Mouse (Mus musculus) heart, embryonic 16.5 days (tissue): ENCODE results near the gene Wwp2. TPM values are rescaled to one million over a fixed set of nuclear protein-coding genes. Genes with fewer than 3 reads are reported as not detected.

ENCODE experiments used
- ATAC-seq: fragments of 200-750 bp; cut with Nextera tagmentation; replicated peaks from 2 replicates; pipeline ENCODE4 v1.8.0; 2017; ENCODE audit warnings: moderate number of reproducible peaks; ENCODE audit not compliant: insufficient read depth, low FRiP score; ENCODE audit errors: extremely low read depth
- H3K27ac ChIP-seq: fragments of 300-500 bp; sonication (generic); 2 replicates; pipeline ENCODE4 v1.5.1; 2014; ENCODE audit warnings: mild to moderate bottlenecking, low read length, control low read depth, moderate library complexity
- H3K27me3 ChIP-seq: fragments of 300-500 bp; sonication (generic); 2 replicates; pipeline ENCODE4 v1.6.1; 2014; ENCODE audit warnings: low read length, mixed read lengths; ENCODE audit not compliant: control insufficient read depth, insufficient read depth
- H3K36me3 ChIP-seq: fragments of 300-500 bp; sonication (generic); 2 replicates; pipeline ENCODE4 v1.6.1; 2014; ENCODE audit not compliant: control insufficient read depth, insufficient read depth
- H3K4me1 ChIP-seq: fragments of 300-500 bp; sonication (generic); 2 replicates; pipeline ENCODE4 v1.6.1; 2014; ENCODE audit warnings: low read length, mixed read lengths; ENCODE audit not compliant: control insufficient read depth, insufficient read depth
- H3K4me2 ChIP-seq: fragments of 300-500 bp; sonication (generic); 2 replicates; pipeline ENCODE4 v1.6.1; 2014; ENCODE audit warnings: low read depth, mild to moderate bottlenecking, control low read depth, low read length
- H3K4me3 ChIP-seq: fragments of 300-500 bp; sonication (generic); 2 replicates; pipeline ENCODE4 v1.5.1; 2014; ENCODE audit warnings: mild to moderate bottlenecking, control low read depth, low read length
- H3K9ac ChIP-seq: fragments of 300-500 bp; sonication (generic); 2 replicates; pipeline ENCODE4 v1.6.1; 2014; ENCODE audit warnings: low read length, control low read depth
- H3K9me3 ChIP-seq: fragments of 300-500 bp; sonication (generic); replicated peaks from 2 replicates; pipeline ENCODE4 v1.6.1; 2016; ENCODE audit warnings: low read length; ENCODE audit not compliant: control insufficient read depth
- WGBS: fragments of 180-500 bp; shearing (Covaris S2); extraction: QIAGEN DNeasy Blood & Tissue Kit; methylation state at CpG from one replicate; pipeline ENCODE4 v1.1.7; 2014; 5-methylcytosine and 5-hydroxymethylcytosine counted together
- polyA plus RNA-seq: library from polyadenylated mRNA; unstranded; fragments of >200 nt; fragmentation: Nextera tagmentation; extraction: Ambion mirVana; gene quantifications from 2 replicates; pipeline ENCODE4 v1.2.1, GENCODE M21; 2015

The Wwp2 gene
- polyA plus RNA-seq, 1 experiment from 2014 or later = 31.4 TPM

DNA sequence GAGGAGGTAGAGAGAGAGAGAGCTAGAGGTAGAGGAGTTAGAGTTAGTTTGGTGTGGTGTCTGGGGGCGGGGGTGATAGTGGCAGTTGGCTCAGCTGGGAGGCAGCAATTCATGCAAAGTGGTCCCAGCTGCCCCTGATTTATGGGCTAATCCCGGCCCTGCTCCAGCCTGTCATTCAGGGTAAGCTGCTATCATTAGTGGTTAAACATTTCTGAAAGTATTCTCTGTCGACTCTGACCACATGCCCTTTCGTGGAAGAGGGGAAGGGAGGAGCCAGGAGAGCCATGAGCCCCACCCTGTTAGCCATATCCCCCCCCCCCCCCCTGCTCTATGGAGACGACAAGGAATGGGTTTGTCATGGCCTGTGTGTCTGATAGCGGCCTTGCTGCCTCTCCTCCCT is 67.2 kb downstream of the Wwp2 start:
- H3K9ac ChIP-seq = no peak overlapping the region
- H3K4me3 ChIP-seq = no peak overlapping the region
- peaks cover 35% of the 10 kb centered on the region for H3K4me1 ChIP-seq
- H3K36me3 ChIP-seq = peaks cover 2% of the 10 kb centered on the region; the same call in 1 of the 2 replicates
- ATAC-seq = peak; percentile 15; the same call in 1 of the 2 replicates
- H3K9me3 ChIP-seq = no peaks in the 10 kb centered on the region
- no peaks in the 10 kb centered on the region for H3K27me3 ChIP-seq
- H3K4me2 ChIP-seq = no peak overlapping the region
- WGBS = 16% methylated on average over 6 of the region's 6 CpGs
- peak overlapping the region; percentile 32 for H3K27ac ChIP-seq

DNA sequence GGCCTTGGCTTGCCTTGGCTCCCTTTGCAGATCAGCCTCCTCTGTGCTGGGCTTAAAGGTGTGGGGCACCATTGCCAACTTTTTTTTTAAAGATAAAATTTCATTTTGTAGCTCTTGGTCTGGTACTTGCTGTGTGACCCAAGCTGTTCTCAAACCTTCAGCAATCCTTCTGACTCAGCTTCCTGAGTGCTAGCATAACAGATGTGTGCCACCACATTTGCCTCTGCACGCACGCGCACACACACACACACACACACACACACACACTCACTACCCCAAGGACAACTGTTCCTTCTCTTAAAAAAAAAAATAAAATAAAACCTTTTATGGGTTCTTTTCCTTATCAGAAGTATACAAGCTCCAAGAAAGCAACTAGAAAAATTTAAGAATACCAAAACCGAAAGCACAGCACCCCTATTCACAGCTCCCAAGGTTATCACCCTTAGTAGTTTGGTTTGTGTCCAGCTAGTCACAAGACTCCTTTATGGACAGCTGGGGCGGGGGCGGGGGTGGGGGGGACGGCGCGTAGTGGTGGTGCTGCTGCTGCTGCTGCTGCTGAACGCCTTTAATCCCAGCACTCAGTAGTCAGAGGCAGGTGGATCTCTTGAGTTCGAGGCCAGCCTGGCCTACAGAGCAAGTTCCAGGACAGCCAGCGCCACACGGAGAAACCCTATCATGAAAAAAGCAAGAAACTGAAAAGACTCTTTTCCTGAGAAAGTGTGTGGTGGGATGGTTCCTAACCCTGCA is 68.2 kb downstream of the Wwp2 start:
- 68% methylated on average over 13 of the region's 13 CpGs for WGBS
- H3K27ac ChIP-seq = peak overlapping the region; percentile 32
- ATAC-seq = no peak

DNA sequence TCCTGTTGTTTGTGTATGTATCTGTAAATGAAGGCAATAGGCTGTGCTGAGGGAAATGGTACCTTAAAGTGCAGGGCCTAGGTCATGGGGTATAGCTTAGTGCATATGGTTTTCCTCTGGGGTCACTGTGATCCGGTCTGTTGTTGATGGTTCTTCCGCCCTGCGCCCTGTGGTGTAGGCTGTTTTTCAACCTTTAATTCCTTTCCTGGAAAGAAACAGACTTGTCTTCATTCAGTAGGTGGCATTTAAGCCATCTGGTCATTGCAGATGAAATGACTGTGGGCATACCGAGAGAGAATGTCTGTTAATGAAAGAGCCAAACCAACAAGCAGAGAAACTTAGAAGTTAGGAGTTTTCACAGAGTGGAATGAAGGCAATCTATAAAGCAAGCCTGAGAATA is 69.1 kb downstream of the Wwp2 start:
- Histone ChIP-seq H3K27ac (no peak overlapping the region), H3K4me2 (no peak overlapping the region), H3K9ac (no peak overlapping the region), H3K4me3 (no peak overlapping the region), H3K36me3 (peaks cover 2% of the 10 kb centered on the region; the same call in 1 of the 2 replicates), H3K9me3 (no peaks in the 10 kb centered on the region), H3K4me1 (peaks cover 22% of the 10 kb centered on the region), H3K27me3 (no peaks in the 10 kb centered on the region)
- no peak for ATAC-seq
- WGBS = 80% methylated on average over 4 of the region's 4 CpGs

More for the DNA sequence above, 68.2 kb downstream of the Wwp2 start:
- H3K4me2 ChIP-seq = no peak overlapping the region
- H3K36me3 ChIP-seq = peaks cover 2% of the 10 kb centered on the region; the same call in 1 of the 2 replicates
- H3K9me3 ChIP-seq = no peaks in the 10 kb centered on the region
- H3K9ac ChIP-seq = no peak overlapping the region
- peaks cover 27% of the 10 kb centered on the region for H3K4me1 ChIP-seq
- H3K27me3 ChIP-seq = no peaks in the 10 kb centered on the region
- H3K4me3 ChIP-seq = no peak overlapping the region

DNA sequence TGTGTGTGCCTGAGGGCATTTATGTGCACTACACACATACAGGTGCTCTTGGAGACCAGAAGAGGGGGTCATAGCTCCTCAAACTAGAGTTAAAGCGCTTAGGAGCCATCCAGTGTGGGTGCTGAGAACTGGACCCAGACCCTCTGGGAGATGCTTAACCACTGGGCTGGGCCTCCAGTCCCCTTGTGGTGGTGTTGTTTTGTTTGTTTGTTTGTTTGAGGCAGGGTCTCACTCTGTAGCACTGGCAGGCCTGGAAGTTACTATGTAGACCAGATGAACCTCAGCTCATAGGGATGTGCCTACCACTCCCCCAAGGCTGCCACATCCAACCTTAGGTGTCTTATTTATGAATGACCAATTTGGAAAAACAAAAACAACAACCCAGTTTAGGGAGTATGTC is 70.9 kb downstream of the Wwp2 start:
- no peak overlapping the region for H3K27ac ChIP-seq
- H3K27me3 ChIP-seq = no peaks in the 10 kb centered on the region
- no peak overlapping the region for H3K4me2 ChIP-seq
- 100% methylated on average over 1 of the region's 1 CpGs for WGBS
- peaks cover 2% of the 10 kb centered on the region; the same call in 1 of the 2 replicates for H3K36me3 ChIP-seq
- H3K4me1 ChIP-seq = peaks cover 22% of the 10 kb centered on the region
- ATAC-seq = no peak
- H3K9ac ChIP-seq = no peak overlapping the region
- no peak overlapping the region for H3K4me3 ChIP-seq
- no peaks in the 10 kb centered on the region for H3K9me3 ChIP-seq

DNA sequence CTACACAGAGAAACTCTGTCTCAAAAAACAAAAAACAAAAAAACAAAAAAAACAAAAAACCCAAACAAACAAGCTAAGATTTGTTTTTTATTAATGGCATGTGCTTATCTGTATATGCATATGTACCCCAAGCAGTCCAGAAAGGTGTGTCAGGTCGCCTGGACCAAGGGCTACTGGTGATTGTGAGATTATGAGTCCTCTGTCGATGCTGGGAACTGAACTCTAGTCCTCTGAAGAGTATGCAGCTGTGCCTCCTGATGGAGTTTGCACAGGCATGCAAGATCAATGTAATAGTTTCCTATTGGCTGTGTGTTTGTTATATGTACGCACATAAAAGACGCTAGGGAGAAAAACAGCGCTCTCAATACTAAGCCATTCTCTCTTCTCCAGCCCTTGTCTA is 74.0 kb downstream of the Wwp2 start:
- Histone ChIP-seq H3K9me3 (no peaks in the 10 kb centered on the region), H3K27ac (no peak overlapping the region), H3K9ac (no peak overlapping the region), H3K27me3 (no peaks in the 10 kb centered on the region), H3K36me3 (peaks cover 2% of the 10 kb centered on the region; the same call in 1 of the 2 replicates), H3K4me1 (peaks cover 1% of the 10 kb centered on the region; the same call in 1 of the 2 replicates), H3K4me2 (no peak overlapping the region), H3K4me3 (no peak overlapping the region)
- ATAC-seq = no peak
- 91% methylated on average over 5 of the region's 5 CpGs for WGBS

DNA sequence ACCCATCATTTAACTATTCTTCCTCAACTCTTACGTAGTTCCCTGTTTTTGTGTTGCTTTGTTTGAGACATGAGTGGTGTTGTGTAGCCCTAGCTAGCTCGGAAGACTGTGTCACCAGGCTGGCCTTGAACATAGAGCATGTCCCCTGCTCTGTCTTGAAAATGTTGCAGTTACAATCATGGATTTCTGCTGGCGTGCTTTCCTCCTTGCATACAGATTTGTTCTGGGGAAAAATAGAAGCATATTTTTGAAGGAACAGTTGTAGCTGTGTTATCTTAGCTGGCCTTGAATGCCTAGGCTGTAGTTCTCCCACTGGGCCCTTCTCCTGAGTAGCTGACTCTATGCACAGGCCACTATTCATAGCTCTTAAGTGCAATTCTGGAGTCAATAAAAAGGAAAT is 74.6 kb downstream of the Wwp2 start:
- H3K4me1 ChIP-seq = no peaks in the 10 kb centered on the region
- H3K27me3 ChIP-seq = no peaks in the 10 kb centered on the region
- H3K4me2 ChIP-seq = no peak overlapping the region
- H3K36me3 ChIP-seq = peaks cover 2% of the 10 kb centered on the region; the same call in 1 of the 2 replicates
- no peak overlapping the region for H3K4me3 ChIP-seq
- 83% methylated on average over 3 of the region's 3 CpGs for WGBS
- ATAC-seq = no peak
- H3K27ac ChIP-seq = no peak overlapping the region
- H3K9me3 ChIP-seq = no peaks in the 10 kb centered on the region
- H3K9ac ChIP-seq = no peak overlapping the region

DNA sequence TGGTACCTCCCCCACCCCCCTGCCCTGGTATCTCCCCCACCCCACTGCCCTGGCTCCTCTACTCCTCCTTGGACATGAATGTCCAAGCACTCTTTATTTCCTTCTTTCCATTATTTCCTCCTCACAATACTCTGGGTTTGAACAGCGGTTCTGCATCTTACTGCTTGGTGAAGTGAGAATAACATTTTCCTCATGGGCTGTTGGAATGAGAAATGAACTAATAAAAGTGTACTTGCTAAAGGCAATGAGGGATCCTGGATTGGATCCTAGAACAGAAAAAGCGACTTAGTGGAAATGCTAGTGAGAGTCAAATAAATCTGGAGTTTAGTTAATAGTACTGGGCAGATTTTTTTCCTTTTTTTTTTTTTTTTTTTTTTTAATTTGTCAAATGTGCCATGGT is 77.1 kb downstream of the Wwp2 start:
- no peak overlapping the region for H3K4me2 ChIP-seq
- no peak overlapping the region for H3K4me3 ChIP-seq
- H3K9ac ChIP-seq = no peak overlapping the region
- no peaks in the 10 kb centered on the region for H3K9me3 ChIP-seq
- 85% methylated on average over 2 of the region's 2 CpGs for WGBS
- no peak for ATAC-seq
- H3K36me3 ChIP-seq = peaks cover 4% of the 10 kb centered on the region; the same call in 1 of the 2 replicates
- H3K4me1 ChIP-seq = no peaks in the 10 kb centered on the region
- no peak overlapping the region for H3K27ac ChIP-seq
- H3K27me3 ChIP-seq = no peaks in the 10 kb centered on the region

DNA sequence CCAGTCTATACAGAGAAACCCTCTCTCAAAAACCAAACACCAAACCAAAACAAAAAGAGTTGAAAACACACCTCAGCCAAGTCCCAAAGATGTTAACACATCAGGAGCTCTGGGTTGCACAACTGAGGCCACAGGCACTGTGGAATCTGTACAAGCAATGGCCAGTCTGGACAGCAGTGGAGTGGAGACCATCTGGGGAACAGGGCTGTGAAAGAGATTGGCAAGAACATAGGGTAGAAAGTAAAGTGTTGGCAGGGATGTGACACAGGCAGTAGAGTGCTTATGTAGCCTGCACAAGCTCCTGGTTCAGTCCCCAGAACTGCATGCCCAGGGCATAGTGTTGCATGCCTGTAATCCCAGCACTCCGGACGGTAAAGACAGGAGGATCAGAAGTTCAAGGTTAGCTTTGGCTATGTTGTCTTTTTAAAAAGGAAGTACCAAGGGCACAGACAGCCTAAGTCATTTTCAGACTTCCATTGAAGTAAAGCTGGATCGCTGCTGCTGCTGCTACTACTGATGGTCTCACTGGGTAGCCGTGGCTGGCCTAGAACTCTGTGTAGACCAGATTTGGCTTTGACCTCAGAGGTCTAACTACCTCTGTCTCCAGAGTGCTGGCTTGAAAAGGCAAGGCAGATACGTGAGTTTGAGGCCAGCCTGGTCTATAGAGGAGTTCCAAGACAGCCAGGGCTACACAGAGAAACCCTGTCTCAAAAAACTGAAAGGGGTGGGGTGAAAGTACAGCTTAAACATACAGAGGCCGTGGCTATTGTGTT is 79.0 kb downstream of the Wwp2 start:
- H3K9me3 ChIP-seq = no peaks in the 10 kb centered on the region
- no peak overlapping the region for H3K4me3 ChIP-seq
- no peak overlapping the region for H3K27ac ChIP-seq
- no peaks in the 10 kb centered on the region for H3K27me3 ChIP-seq
- H3K9ac ChIP-seq = no peak overlapping the region
- no peak overlapping the region for H3K4me2 ChIP-seq
- H3K36me3 ChIP-seq = peaks cover 4% of the 10 kb centered on the region; the same call in 1 of the 2 replicates
- no peak for ATAC-seq
- 88% methylated on average over 6 of the region's 6 CpGs for WGBS
- H3K4me1 ChIP-seq = peaks cover 3% of the 10 kb centered on the region; the same call in 1 of the 2 replicates

DNA sequence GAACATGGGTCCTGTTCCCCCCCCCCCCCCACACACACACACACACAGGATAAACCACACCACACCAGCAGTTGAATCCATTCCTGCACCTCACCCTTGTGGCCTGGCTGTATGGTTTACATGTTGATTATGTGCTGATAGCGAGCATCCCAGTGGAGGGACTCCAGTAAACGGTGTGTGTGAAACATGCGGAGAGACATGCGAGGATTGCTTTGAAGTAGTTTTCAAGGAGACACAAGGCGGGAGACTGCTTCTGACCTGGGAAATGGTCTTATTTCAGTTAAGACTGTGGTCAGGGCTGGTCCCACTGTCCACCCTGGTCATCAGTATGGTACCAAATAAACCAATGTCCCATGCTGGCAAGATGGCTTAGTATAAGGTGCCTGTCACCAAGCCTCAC is 82.6 kb downstream of the Wwp2 start:
- H3K36me3 ChIP-seq = peaks cover 4% of the 10 kb centered on the region; the same call in 1 of the 2 replicates
- H3K4me3 ChIP-seq = no peak overlapping the region
- no peak overlapping the region for H3K9ac ChIP-seq
- peaks cover 3% of the 10 kb centered on the region; the same call in 1 of the 2 replicates for H3K4me1 ChIP-seq
- H3K9me3 ChIP-seq = no peaks in the 10 kb centered on the region
- ATAC-seq = no peak
- no peaks in the 10 kb centered on the region for H3K27me3 ChIP-seq
- H3K27ac ChIP-seq = no peak overlapping the region
- WGBS = 76% methylated on average over 5 of the region's 5 CpGs
- no peak overlapping the region for H3K4me2 ChIP-seq
